Mouse (Mus musculus) forebrain, embryonic 16.5 days (tissue): ENCODE measurements around the gene Twsg1. TPM values are rescaled to one million over a fixed set of nuclear protein-coding genes. Genes with fewer than 3 reads are reported as not detected.

Experiments
- polyA plus RNA-seq: library from polyadenylated mRNA; unstranded; fragments of >200 nt; fragmentation: Nextera tagmentation; extraction: Ambion mirVana; gene quantifications from 2 replicates; pipeline ENCODE4 v1.2.1, GENCODE M21; 2015

Twsg1 gene
- polyA plus RNA-seq, 1 experiment from 2014 or later = 71.1 TPM

Other genes with a start within 250 kb of the Twsg1 start
- gene Rab31, start 178.5 kb downstream of the Twsg1 start, polyA plus RNA-seq = 73.5 and 83.6 TPM in 2 replicates
- gene Ppp4r1, start 168.7 kb downstream of the Twsg1 start, polyA plus RNA-seq = 47.8 and 54.6 TPM in 2 replicates
- 48.8 and 55.6 TPM in 2 replicates for gene Ralbp1, start 65.4 kb downstream of the Twsg1 start, polyA plus RNA-seq
- gene Ankrd12, start 125.9 kb upstream of the Twsg1 start, polyA plus RNA-seq = 142 TPM in 2 replicates
- gene Ndufv2, start 150.3 kb upstream of the Twsg1 start, polyA plus RNA-seq = 332 and 339 TPM in 2 replicates
- gene Washc1, start 160.3 kb upstream of the Twsg1 start, polyA plus RNA-seq = 44.3 and 52.5 TPM in 2 replicates
- 7.8 and 8.7 TPM in 2 replicates for gene Ddx11, start 172.3 kb upstream of the Twsg1 start, polyA plus RNA-seq